Mouse (Mus musculus) forebrain, postnatal 0 days (tissue): ENCODE results near the gene Cacybp. TPM values are rescaled to one million over a fixed set of nuclear protein-coding genes. Genes with fewer than 3 reads are reported as not detected.

ENCODE experiments used
- ATAC-seq: fragments of 200-750 bp; cut with Nextera tagmentation; 2 replicates; pipeline ENCODE4 v1.8.0; 2017; ENCODE audit warnings: mild to moderate bottlenecking, moderate library complexity
- DNase-seq: peaks from one replicate; pipeline ENCODE4 v3.0.0-alpha.2; 2015
- H3K27ac ChIP-seq: fragments of 300-500 bp; sonication (generic); 2 replicates; pipeline ENCODE4 v1.5.1; 2014; ENCODE audit warnings: low read depth, mild to moderate bottlenecking, antibody characterized with exemption, low read length, moderate library complexity, mixed read lengths
- H3K27me3 ChIP-seq: fragments of 300-500 bp; sonication (generic); 2 replicates; pipeline ENCODE4 v1.6.1; 2014; ENCODE audit warnings: mild to moderate bottlenecking, low read length, mixed read lengths; ENCODE audit not compliant: insufficient read depth
- H3K36me3 ChIP-seq: fragments of 300-500 bp; sonication (generic); 2 replicates; pipeline ENCODE4 v1.6.1; 2014; ENCODE audit warnings: mild to moderate bottlenecking, moderate library complexity; ENCODE audit not compliant: insufficient read depth
- H3K4me1 ChIP-seq: fragments of 300-500 bp; sonication (generic); 2 replicates; pipeline ENCODE4 v1.6.1; 2014; ENCODE audit warnings: antibody characterized with exemption; ENCODE audit not compliant: insufficient read depth
- H3K4me2 ChIP-seq: fragments of 300-500 bp; sonication (generic); 2 replicates; pipeline ENCODE4 v1.6.1; 2014; ENCODE audit warnings: low read depth, mild to moderate bottlenecking, moderate library complexity
- H3K4me3 ChIP-seq: fragments of 300-500 bp; sonication (generic); 2 replicates; pipeline ENCODE4 v1.5.1; 2014; ENCODE audit warnings: low read depth, low read length, mixed read lengths
- H3K9ac ChIP-seq: fragments of 300-500 bp; sonication (generic); 2 replicates; pipeline ENCODE4 v1.6.1; 2014; ENCODE audit warnings: mild to moderate bottlenecking
- H3K9me3 ChIP-seq: fragments of 300-500 bp; sonication (generic); 2 replicates; pipeline ENCODE4 v1.6.1; 2016; ENCODE audit warnings: low read length
- CTCF ChIP-seq: sonication (generic); IDR thresholded peaks from 2 replicates; pipeline ENCODE4 v1.5.1; 2016; ENCODE audit warnings: antibody characterized with exemption, control low read depth, low read depth
- WGBS: fragments of 180-500 bp; shearing (Covaris S2); extraction: QIAGEN DNeasy Blood & Tissue Kit; methylation state at CpG from one replicate; pipeline ENCODE4 v1.1.7; 2014; 5-methylcytosine and 5-hydroxymethylcytosine counted together
- polyA plus RNA-seq: library from polyadenylated mRNA; unstranded; fragments of >200 nt; fragmentation: Nextera tagmentation; extraction: Ambion mirVana; gene quantifications from 2 replicates; pipeline ENCODE4 v1.2.1, GENCODE M21; 2015
- total RNA-seq: library from RNA; depleted of rRNA; stranded (reverse); fragments of >200 nt; gene quantifications from 2 replicates; pipeline ENCODE4 v1.2.3, GENCODE M21; 2014; rRNA removed

Cacybp gene
- 124 and 134 TPM in 2 replicates for total RNA-seq
- 294 and 334 TPM in 2 replicates for polyA plus RNA-seq

- Histone ChIP-seq H3K4me1 (peaks cover 14% of the 10 kb centered on the region), H3K9me3 (no peaks in the 10 kb centered on the region), H3K9ac (peak within 1 kb of the TSS; percentile 83), H3K4me3 (peak within 1 kb of the TSS; percentile 82), H3K4me2 (peak within 1 kb of the TSS; percentile 63), H3K27me3 (no peaks in the 10 kb centered on the region), H3K27ac (peak within 1 kb of the TSS; percentile 99), H3K36me3 (no peaks in the 10 kb centered on the region)
- ATAC-seq (peak; percentile 98), DNase-seq (peak; percentile 100)
- TF ChIP-seq CTCF, result peak; percentile 84
- WGBS, result under 1% methylated on average over 76 of the region's 76 CpGs
Measured at GRCm38 (mm10) chr1:160212703-160213669, at the start of gene Cacybp. Gene Cacybp (minus strand): TSS chr1:160212875.

- H3K4me1 ChIP-seq, result peaks cover 6% of the 10 kb centered on the region; the same call in 1 of the 2 replicates
- no peak for ATAC-seq
- no peak overlapping the region for H3K4me2 ChIP-seq
Measured at GRCm38 (mm10) chr1:160262415-160262814, 49.7 kb upstream of the Cacybp start.

GRCm38 (mm10) chr1:160261849-160262248, 49.2 kb upstream of the Cacybp start:
- no peak overlapping the region for H3K4me3 ChIP-seq
- H3K36me3 ChIP-seq, result no peaks in the 10 kb centered on the region
- 76% methylated on average over 2 of the region's 2 CpGs for WGBS
- DNase-seq (no peak), ATAC-seq (no peak)
- no peak for TF ChIP-seq CTCF
- no peak overlapping the region for H3K27ac ChIP-seq
- peaks cover 6% of the 10 kb centered on the region; the same call in 1 of the 2 replicates for H3K4me1 ChIP-seq
- no peak overlapping the region for H3K4me2 ChIP-seq
- no peaks in the 10 kb centered on the region for H3K27me3 ChIP-seq
- no peak overlapping the region for H3K9ac ChIP-seq
- H3K9me3 ChIP-seq, result no peaks in the 10 kb centered on the region

More at GRCm38 (mm10) chr1:160262415-160262814, 49.7 kb upstream of the Cacybp start:
- Histone ChIP-seq H3K27ac (no peak overlapping the region), H3K27me3 (no peaks in the 10 kb centered on the region), H3K9me3 (no peaks in the 10 kb centered on the region), H3K36me3 (no peaks in the 10 kb centered on the region), H3K4me3 (no peak overlapping the region), H3K9ac (no peak overlapping the region)
- WGBS, result 84% methylated on average over 4 of the region's 4 CpGs
- no peak for DNase-seq
- TF ChIP-seq CTCF, result no peak

- Histone ChIP-seq H3K9me3 (no peaks in the 10 kb centered on the region), H3K27me3 (no peaks in the 10 kb centered on the region), H3K36me3 (peaks cover 4% of the 10 kb centered on the region; the same call in 1 of the 2 replicates), H3K4me1 (peaks cover 6% of the 10 kb centered on the region; the same call in 1 of the 2 replicates), H3K4me2 (no peak overlapping the region), H3K27ac (peak overlapping the region; percentile 35), H3K4me3 (no peak overlapping the region), H3K9ac (no peak overlapping the region)
- DNase-seq, result no peak
- 58% methylated on average over 4 of the region's 4 CpGs for WGBS
- no peak for TF ChIP-seq CTCF
- ATAC-seq, result peak; percentile 74
Measured at GRCm38 (mm10) chr1:160260605-160261004, 47.9 kb upstream of the Cacybp start.

GRCm38 (mm10) chr1:160259884-160260283, 47.2 kb upstream of the Cacybp start:
- ATAC-seq, result peak; percentile 86
- no peak overlapping the region for H3K9ac ChIP-seq
- H3K27ac ChIP-seq, result 0 out of 2 replicates have a peak overlapping the region, but pooled peaks have one; percentile 10

GRCm38 (mm10) chr1:160253108-160253507, 40.4 kb upstream of the Cacybp start:
- H3K4me3 ChIP-seq, result no peak overlapping the region
- 91% methylated on average over 2 of the region's 2 CpGs for WGBS
- H3K4me1 ChIP-seq, result no peaks in the 10 kb centered on the region
- no peak overlapping the region for H3K27ac ChIP-seq
- TF ChIP-seq CTCF, result no peak
- DNase-seq (no peak), ATAC-seq (no peak)
- H3K36me3 ChIP-seq, result peaks cover 4% of the 10 kb centered on the region; the same call in 1 of the 2 replicates
- no peak overlapping the region for H3K9ac ChIP-seq
- H3K27me3 ChIP-seq, result no peaks in the 10 kb centered on the region
- H3K4me2 ChIP-seq, result no peak overlapping the region
- no peaks in the 10 kb centered on the region for H3K9me3 ChIP-seq

More at GRCm38 (mm10) chr1:160259884-160260283, 47.2 kb upstream of the Cacybp start:
- TF ChIP-seq CTCF, result no peak
- peak; percentile 73 for DNase-seq
- Histone ChIP-seq H3K27me3 (no peaks in the 10 kb centered on the region), H3K4me1 (peaks cover 6% of the 10 kb centered on the region; the same call in 1 of the 2 replicates), H3K4me3 (no peak overlapping the region), H3K4me2 (no peak overlapping the region), H3K9me3 (no peaks in the 10 kb centered on the region), H3K36me3 (peaks cover 4% of the 10 kb centered on the region; the same call in 1 of the 2 replicates)
- WGBS, result 34% methylated on average over 7 of the region's 7 CpGs
